Mouse (Mus musculus): ENCODE measurements around the gene Arhgef25. TPM values are rescaled to one million over a fixed set of nuclear protein-coding genes. Genes with fewer than 3 reads are reported as not detected.

Gene Arhgef25
- polyA plus RNA-seq, 1 experiment: not detected

DNA sequence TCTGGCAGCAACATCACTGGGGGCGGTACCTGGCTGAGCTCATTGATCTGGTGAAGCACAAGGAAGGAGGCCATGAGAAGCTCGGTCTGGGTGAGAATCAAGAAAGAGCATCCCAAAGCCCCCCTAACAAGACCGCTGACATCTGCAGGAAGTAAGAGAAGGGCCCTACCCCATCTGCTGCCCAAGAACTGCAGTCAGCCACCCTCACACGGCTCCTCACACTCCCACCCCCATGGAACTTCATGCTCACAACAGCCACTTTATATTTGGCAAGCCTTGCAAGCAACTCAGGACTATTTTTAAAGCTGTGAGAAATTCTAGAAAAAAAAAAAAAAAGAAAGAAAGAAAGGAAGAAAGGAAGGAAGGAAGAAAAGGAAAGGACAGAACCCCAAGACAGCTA lies 19.0 kb upstream of the Arhgef25 start:
- Histone ChIP-seq H3K4me3 (ENCODE audit: insufficient read depth, low read length) (no peak overlapping the region), H3K27ac (ENCODE audit: insufficient read depth, low read depth, low read length) (no peak overlapping the region)
- TF ChIP-seq CTCF (IDR thresholded peaks at IDR 0.05; ENCODE audit: low read depth, low read length) (no peak), POLR2A (IDR thresholded peaks at IDR 0.05; ENCODE audit: borderline replicate concordance, low read depth, low read length) (no peak)

DNA sequence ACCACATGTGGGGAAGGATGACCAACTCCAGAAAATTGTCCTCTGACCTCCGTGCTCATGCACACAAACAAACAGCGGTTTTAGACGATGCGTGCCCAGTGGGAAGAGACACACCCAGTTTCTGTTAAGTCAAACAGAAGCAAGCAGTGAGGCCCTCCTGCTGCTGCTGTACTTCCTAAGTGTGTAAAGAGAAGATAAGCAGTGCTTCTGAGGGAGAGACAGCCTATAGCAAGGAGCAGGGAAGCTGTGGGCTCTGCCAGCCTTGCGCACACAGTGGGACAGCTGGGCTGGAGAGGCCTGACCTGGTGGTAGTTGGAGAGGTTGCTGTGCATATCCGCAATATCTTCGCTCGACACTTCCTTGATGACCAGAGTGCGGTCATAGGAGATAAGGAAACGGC lies 15.5 kb upstream of the Arhgef25 start:
- no peak overlapping the region for H3K27ac ChIP-seq (ENCODE audit: insufficient read depth, low read depth, low read length)
- H3K4me3 ChIP-seq (ENCODE audit: insufficient read depth, low read length): no peak overlapping the region
- TF ChIP-seq POLR2A (IDR thresholded peaks at IDR 0.05; ENCODE audit: borderline replicate concordance, low read depth, low read length): no peak
- no peak for TF ChIP-seq CTCF (IDR thresholded peaks at IDR 0.05; ENCODE audit: low read depth, low read length)
- H3K4me1 ChIP-seq (ENCODE audit: control insufficient read depth, insufficient read depth, low read length): peaks cover 4% of the 10 kb centered on the region

More for the DNA sequence above, 19.0 kb upstream of the Arhgef25 start:
- peaks cover 11% of the 10 kb centered on the region for H3K4me1 ChIP-seq (ENCODE audit: control insufficient read depth, insufficient read depth, low read length)

DNA sequence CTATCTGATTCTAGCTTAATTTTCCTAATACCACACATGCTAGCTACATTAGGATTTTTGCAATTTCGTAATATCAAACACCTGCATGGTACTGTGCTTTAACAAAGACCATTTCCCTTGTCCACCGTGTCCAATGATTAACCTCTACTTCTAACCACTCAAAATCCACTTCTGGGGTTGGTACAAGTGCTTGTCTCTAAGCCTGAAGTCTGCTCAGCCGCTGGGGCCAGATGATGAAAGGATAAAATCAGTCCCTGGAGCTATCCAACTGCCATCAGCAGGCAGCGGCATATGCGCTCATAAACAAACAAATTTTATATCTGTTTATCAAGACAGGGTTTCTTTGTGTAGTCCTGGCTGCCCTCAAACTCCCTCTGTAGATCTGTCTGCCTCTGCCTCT lies 14.7 kb upstream of the Arhgef25 start:
- Histone ChIP-seq H3K4me3 (ENCODE audit: insufficient read depth, low read length) (no peak overlapping the region), H3K27ac (ENCODE audit: insufficient read depth, low read depth, low read length) (no peak overlapping the region), H3K4me1 (ENCODE audit: control insufficient read depth, insufficient read depth, low read length) (no peaks in the 10 kb centered on the region)
- TF ChIP-seq CTCF (IDR thresholded peaks at IDR 0.05; ENCODE audit: low read depth, low read length) (no peak), POLR2A (IDR thresholded peaks at IDR 0.05; ENCODE audit: borderline replicate concordance, low read depth, low read length) (no peak)

DNA sequence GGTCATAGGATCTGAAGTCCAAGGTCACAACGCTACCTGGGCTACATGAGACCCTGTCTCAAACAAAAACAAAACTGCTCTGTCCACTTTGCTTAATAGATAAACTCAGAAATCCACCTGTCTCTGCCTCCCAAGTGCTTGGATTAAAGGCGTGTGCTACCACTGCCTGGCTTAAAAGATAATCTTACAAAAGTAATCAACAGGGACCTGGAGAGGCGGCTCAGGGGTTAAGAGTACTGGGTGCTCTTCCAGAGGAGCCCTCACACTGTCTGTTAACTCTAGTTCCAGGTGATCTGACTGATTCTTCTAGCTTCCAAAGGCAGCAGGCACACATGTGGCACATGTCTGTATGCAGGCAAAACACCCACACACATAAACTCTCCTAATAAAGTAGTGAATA lies 13.2 kb upstream of the Arhgef25 start:
- no peaks in the 10 kb centered on the region for H3K4me1 ChIP-seq (ENCODE audit: control insufficient read depth, insufficient read depth, low read length)
- H3K4me3 ChIP-seq (ENCODE audit: insufficient read depth, low read length): no peak overlapping the region
- TF ChIP-seq CTCF (IDR thresholded peaks at IDR 0.05; ENCODE audit: low read depth, low read length): no peak
- TF ChIP-seq POLR2A (IDR thresholded peaks at IDR 0.05; ENCODE audit: borderline replicate concordance, low read depth, low read length): no peak
- no peak overlapping the region for H3K27ac ChIP-seq (ENCODE audit: insufficient read depth, low read depth, low read length)

DNA sequence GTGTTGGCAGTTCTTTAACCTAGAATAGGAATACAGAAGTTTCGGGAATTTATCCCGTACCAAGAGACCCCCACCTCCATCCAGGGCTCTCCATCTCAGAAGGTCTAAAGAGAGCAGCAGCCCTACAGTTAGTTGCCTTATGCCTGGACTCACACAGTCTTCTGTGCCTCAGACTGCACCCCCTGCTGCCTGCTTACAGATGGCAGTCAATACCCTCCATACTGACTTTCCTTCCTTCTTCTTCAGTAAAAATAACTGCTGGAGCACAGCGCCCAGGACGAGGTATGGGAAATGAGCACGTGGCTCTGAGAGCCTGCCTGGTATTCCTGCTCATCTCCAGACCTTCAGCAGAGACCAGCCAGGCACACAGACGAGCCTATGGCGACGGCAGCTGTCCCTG lies 10.4 kb upstream of the Arhgef25 start:
- H3K4me3 ChIP-seq (ENCODE audit: insufficient read depth, low read length): no peak overlapping the region
- H3K4me1 ChIP-seq (ENCODE audit: control insufficient read depth, insufficient read depth, low read length): peaks cover 2% of the 10 kb centered on the region; the same call in 1 of the 2 replicates
- TF ChIP-seq POLR2A (IDR thresholded peaks at IDR 0.05; ENCODE audit: borderline replicate concordance, low read depth, low read length): no peak
- no peak for TF ChIP-seq CTCF (IDR thresholded peaks at IDR 0.05; ENCODE audit: low read depth, low read length)
- no peak overlapping the region for H3K27ac ChIP-seq (ENCODE audit: insufficient read depth, low read depth, low read length)

DNA sequence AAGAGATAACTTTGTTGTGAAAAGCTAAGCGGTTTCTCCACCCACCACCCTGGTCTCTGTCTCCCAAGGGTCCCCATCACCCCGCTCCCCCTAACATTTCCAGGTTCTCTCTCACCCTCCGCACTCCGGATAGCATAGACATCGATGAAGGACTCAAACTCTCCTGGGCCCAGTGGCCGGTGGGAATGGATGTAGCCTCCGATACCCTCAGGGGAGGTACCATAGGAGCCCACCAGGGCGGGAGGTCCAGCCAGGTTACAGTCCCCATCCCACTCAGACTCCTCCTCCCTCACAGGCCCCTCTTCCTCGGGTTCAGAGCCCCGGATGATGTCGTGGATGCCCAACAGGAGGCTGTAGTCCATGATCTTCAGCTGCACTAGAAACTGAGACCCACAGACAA lies 9.6 kb upstream of the Arhgef25 start:
- Histone ChIP-seq H3K27ac (ENCODE audit: insufficient read depth, low read depth, low read length) (no peak overlapping the region), H3K4me1 (ENCODE audit: control insufficient read depth, insufficient read depth, low read length) (peaks cover 6% of the 10 kb centered on the region; the same call in 1 of the 2 replicates), H3K4me3 (ENCODE audit: insufficient read depth, low read length) (no peak overlapping the region)
- TF ChIP-seq POLR2A (IDR thresholded peaks at IDR 0.05; ENCODE audit: borderline replicate concordance, low read depth, low read length) (no peak), CTCF (IDR thresholded peaks at IDR 0.05; ENCODE audit: low read depth, low read length) (no peak)

DNA sequence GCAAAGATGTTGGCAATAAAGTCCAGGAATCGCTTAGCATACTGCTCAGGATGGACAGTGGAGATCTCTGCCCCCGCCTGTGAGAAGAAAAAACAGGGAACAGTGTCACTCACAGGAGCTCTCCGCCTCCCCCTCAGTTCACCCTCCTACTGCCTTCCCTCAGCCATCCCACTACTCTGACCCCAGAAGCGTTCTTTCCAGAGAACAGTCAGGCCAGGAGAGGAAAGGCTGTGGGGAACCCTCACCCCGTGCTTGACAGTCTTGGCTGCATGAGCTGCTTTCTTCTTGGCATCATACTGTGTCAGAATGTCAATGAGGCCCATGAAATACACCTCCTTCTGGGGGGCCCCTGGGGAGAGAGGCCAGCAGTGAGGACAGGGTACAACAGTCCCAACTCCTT lies 9.2 kb upstream of the Arhgef25 start:
- Histone ChIP-seq H3K27ac (ENCODE audit: insufficient read depth, low read depth, low read length) (no peak overlapping the region), H3K4me3 (ENCODE audit: insufficient read depth, low read length) (no peak overlapping the region), H3K4me1 (ENCODE audit: control insufficient read depth, insufficient read depth, low read length) (peaks cover 6% of the 10 kb centered on the region; the same call in 1 of the 2 replicates)
- no peak for TF ChIP-seq CTCF (IDR thresholded peaks at IDR 0.05; ENCODE audit: low read depth, low read length)

DNA sequence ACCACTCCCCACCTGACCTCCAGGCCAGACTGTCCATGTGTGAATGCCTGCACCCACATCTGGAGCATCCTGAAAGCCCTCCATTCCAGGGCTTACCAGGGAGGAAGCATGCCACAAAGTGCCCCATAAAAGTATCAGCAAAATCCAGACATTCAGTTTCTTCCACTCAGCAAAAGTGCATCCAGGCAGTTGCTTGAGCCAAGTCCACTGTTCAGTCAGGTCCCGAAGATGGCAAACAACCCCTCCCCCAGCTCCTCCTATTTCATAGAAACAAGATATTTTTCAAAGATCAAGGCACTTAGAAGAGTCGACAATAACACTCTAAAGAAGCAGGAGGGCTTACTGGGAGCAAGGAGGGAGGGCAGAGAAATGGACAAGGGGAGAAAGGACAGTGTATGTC lies 8.6 kb upstream of the Arhgef25 start:
- TF ChIP-seq POLR2A (IDR thresholded peaks at IDR 0.05; ENCODE audit: borderline replicate concordance, low read depth, low read length) (no peak), CTCF (IDR thresholded peaks at IDR 0.05; ENCODE audit: low read depth, low read length) (no peak)
- H3K4me1 ChIP-seq (ENCODE audit: control insufficient read depth, insufficient read depth, low read length): peaks cover 6% of the 10 kb centered on the region; the same call in 1 of the 2 replicates
- no peak overlapping the region for H3K27ac ChIP-seq (ENCODE audit: insufficient read depth, low read depth, low read length)
- H3K4me3 ChIP-seq (ENCODE audit: insufficient read depth, low read length): no peak overlapping the region

DNA sequence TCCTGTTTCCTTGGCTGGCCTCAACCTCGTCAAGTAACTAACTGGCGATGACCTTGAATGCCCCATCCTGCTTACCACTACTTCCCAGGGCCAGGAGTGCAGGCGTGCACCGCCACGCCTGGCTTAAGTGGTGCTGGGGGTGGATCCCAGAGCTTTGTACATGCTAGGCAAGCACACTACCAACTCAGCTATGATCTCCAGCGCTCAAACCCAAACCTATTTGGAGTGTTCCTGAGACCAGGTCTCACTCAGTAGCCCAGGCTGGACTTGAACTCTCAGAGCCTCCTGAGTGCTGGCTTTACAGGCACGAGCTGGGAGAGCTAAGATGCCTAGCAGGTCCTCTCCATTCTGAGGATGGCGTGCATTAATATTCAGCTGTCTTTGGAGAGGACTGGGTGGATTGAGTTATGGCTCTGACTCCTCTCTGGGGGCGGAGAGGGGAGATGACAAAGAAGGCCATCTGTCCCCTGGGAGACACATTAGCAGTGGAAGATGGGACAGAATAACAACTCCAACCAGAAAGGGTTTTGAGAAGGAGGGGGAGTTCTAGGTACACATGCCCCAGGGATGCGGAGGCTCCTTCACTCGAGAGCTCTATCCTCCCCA lies 7.7 kb upstream of the Arhgef25 start:
- Histone ChIP-seq H3K4me3 (ENCODE audit: insufficient read depth, low read length) (no peak overlapping the region), H3K27ac (ENCODE audit: insufficient read depth, low read depth, low read length) (no peak overlapping the region), H3K4me1 (ENCODE audit: control insufficient read depth, insufficient read depth, low read length) (peaks cover 6% of the 10 kb centered on the region; the same call in 1 of the 2 replicates)
- TF ChIP-seq CTCF (IDR thresholded peaks at IDR 0.05; ENCODE audit: low read depth, low read length) (no peak), POLR2A (IDR thresholded peaks at IDR 0.05; ENCODE audit: borderline replicate concordance, low read depth, low read length) (no peak)

DNA sequence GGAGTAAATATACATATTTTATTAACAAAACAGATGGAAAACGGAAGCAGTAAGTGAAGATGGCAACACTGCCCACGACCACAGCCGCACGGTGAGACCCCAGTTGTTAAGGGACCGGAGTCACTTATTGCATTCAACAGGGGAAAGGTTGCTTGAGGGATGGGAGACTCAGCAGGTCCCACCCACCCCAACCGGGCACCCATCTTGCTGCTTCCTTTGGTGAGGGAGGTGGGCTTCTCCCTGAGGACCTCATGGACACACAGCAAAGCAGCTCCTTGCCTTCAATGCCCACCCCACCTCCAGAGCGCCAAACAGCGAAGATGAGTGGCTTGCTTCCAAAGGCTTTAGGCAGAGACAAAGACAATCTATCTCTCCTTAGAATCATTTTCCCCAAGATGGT lies 7.2 kb upstream of the Arhgef25 start:
- H3K4me1 ChIP-seq (ENCODE audit: control insufficient read depth, insufficient read depth, low read length): peaks cover 6% of the 10 kb centered on the region; the same call in 1 of the 2 replicates
- TF ChIP-seq POLR2A (IDR thresholded peaks at IDR 0.05; ENCODE audit: borderline replicate concordance, low read depth, low read length): no peak
- no peak for TF ChIP-seq CTCF (IDR thresholded peaks at IDR 0.05; ENCODE audit: low read depth, low read length)
- no peak overlapping the region for H3K4me3 ChIP-seq (ENCODE audit: insufficient read depth, low read length)
- H3K27ac ChIP-seq (ENCODE audit: insufficient read depth, low read depth, low read length): no peak overlapping the region

Measured in bone marrow macrophage, adult 2 months (primary cell).